Mouse (Mus musculus) megakaryocyte, embryonic 14.5 days (primary cell): Measurements from ENCODE around the gene Sh2b3.

Experiments
- FLI1 ChIP-seq: IDR thresholded peaks from 2 replicates; pipeline ENCODE4 v1.6.1; 2012; ENCODE audit warnings: low read length, inconsistent platforms, mixed read lengths
- GATA1 ChIP-seq: IDR thresholded peaks from 3 replicates; pipeline ENCODE4 v1.6.1; 2012; ENCODE audit warnings: mixed read lengths, low read length, inconsistent platforms, borderline replicate concordance

DNA sequence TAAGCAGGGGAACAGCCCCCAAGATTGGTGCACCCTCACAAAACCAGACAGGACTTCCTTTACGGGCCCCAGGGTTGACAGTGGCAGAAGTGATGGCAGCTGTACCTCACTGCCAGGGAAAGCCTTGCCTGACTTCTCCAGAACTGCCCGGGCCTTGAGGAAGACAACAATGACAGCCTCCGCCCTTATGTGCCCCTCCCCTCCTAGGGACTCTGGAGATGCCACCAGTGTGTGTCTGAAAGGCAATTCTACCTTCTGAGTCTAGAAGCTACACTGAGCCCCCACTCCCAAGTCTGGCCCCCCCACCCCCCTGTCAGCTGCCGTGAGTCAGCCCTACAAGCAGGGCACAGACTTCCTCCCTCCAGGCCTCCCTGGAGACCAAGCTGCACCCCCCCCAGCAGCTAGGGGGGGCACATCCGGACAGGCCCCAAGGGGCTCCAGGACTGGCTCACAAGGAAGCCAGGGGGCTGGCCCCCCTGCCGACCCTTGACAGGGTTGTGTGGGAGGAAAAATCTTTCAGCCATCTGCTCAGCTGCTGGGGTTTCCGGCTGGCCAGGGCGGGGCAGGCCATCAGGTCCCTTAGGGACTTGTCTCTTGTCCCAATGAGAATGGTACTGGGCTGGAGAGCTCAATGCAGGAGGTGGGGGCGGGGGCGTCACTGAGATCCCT is 3.7 kb downstream of the Sh2b3 start:
- TF ChIP-seq GATA1 (no peak), FLI1 (no peak)
